Mouse (Mus musculus) lung, postnatal 0 days (tissue): Measurements from ENCODE around the gene Aspn. TPM values are rescaled to one million over a fixed set of nuclear protein-coding genes. Genes with fewer than 3 reads are reported as not detected.
A peak's percentile ranks its signal among the peaks of the same experiment; 100 is the strongest.

Source experiments
- ATAC-seq: fragments of 200-750 bp; cut with Nextera tagmentation; 2 replicates; pipeline ENCODE4 v1.8.0; 2017; ENCODE audit warnings: moderate library complexity
- DNase-seq: peaks from one replicate; pipeline ENCODE4 v3.0.0-alpha.2; 2016; ENCODE audit warnings: low spot score
- H3K27ac ChIP-seq: fragments of 300-500 bp; sonication (generic); 2 replicates; pipeline ENCODE4 v1.5.1; 2014; ENCODE audit warnings: antibody characterized with exemption, mild to moderate bottlenecking, low read length, mixed read lengths
- H3K27me3 ChIP-seq: fragments of 300-500 bp; sonication (generic); replicated peaks from 2 replicates; pipeline ENCODE4 v1.6.1; 2014; ENCODE audit warnings: low read length, mixed read lengths; ENCODE audit not compliant: insufficient read depth
- H3K36me3 ChIP-seq: fragments of 300-500 bp; sonication (generic); 2 replicates; pipeline ENCODE4 v1.6.1; 2014; ENCODE audit warnings: low read length, mixed read lengths; ENCODE audit not compliant: insufficient read depth
- H3K4me1 ChIP-seq: fragments of 300-500 bp; sonication (generic); 2 replicates; pipeline ENCODE4 v1.6.1; 2014; ENCODE audit warnings: antibody characterized with exemption, low read depth, low read length, mixed read lengths; ENCODE audit not compliant: insufficient read depth
- H3K4me2 ChIP-seq: fragments of 300-500 bp; sonication (generic); replicated peaks from 2 replicates; pipeline ENCODE4 v1.6.1; 2014; ENCODE audit warnings: low read depth, mild to moderate bottlenecking, low read length, moderate library complexity, mixed read lengths
- H3K4me3 ChIP-seq: fragments of 300-500 bp; sonication (generic); 2 replicates; pipeline ENCODE4 v1.5.1; 2014; ENCODE audit warnings: low read depth, low read length
- H3K9ac ChIP-seq: fragments of 300-500 bp; sonication (generic); replicated peaks from 2 replicates; pipeline ENCODE4 v1.6.1; 2014; ENCODE audit warnings: low read depth, mild to moderate bottlenecking
- H3K9me3 ChIP-seq: fragments of 300-500 bp; sonication (generic); 2 replicates; pipeline ENCODE4 v1.6.1; 2016; ENCODE audit warnings: low read length, mixed read lengths
- CTCF ChIP-seq: IDR thresholded peaks from 2 replicates; pipeline ENCODE4 v1.5.1; 2016; ENCODE audit warnings: antibody characterized with exemption, mild to moderate bottlenecking
- EP300 ChIP-seq: IDR thresholded peaks from 2 replicates; pipeline ENCODE4 v1.6.1; 2016; ENCODE audit warnings: antibody characterized with exemption, mild to moderate bottlenecking, control low read depth
- WGBS: fragments of 180-500 bp; shearing (Covaris S2); extraction: QIAGEN DNeasy Blood & Tissue Kit; methylation state at CpG from one replicate; pipeline ENCODE4 v1.1.7; 2014; 5-methylcytosine and 5-hydroxymethylcytosine counted together
- polyA plus RNA-seq: library from polyadenylated mRNA; unstranded; fragments of >200 nt; fragmentation: Nextera tagmentation; extraction: Ambion mirVana; gene quantifications from 2 replicates; pipeline ENCODE4 v1.2.1, GENCODE M21; 2015

The Aspn gene
- polyA plus RNA-seq, 1 experiment from 2014 or later = 102 TPM

- ATAC-seq (no peak), DNase-seq (no peak)
- no peak overlapping the region for H3K4me3 ChIP-seq
- H3K9me3 ChIP-seq = no peaks in the 10 kb centered on the region
- no peak overlapping the region for H3K4me2 ChIP-seq
- H3K4me1 ChIP-seq = no peaks in the 10 kb centered on the region
- TF ChIP-seq EP300 (no peak), CTCF (no peak)
- H3K36me3 ChIP-seq = no peaks in the 10 kb centered on the region
- H3K27me3 ChIP-seq = no peaks in the 10 kb centered on the region
- no peak overlapping the region for H3K9ac ChIP-seq
- H3K27ac ChIP-seq = no peak overlapping the region
Observed at GRCm38 (mm10) chr13:49603603-49604002, 59.4 kb downstream of the Aspn start.

GRCm38 (mm10) chr13:49607714-49608113 is 63.5 kb downstream of the Aspn start, which contains the start of gene Ogn:
Ogn (plus strand) TSS chr13:49608046.
- peak within 1 kb of the TSS; percentile 26; the same call in 1 of the 2 replicates for H3K9ac ChIP-seq
- DNase-seq = peak; percentile 78
- peak; percentile 53; the same call in 1 of the 2 replicates for ATAC-seq

GRCm38 (mm10) chr13:49608589-49609322 is 64.5 kb downstream of the Aspn start:
- Histone ChIP-seq H3K4me3 (peak overlapping the region; percentile 20), H3K4me2 (0 out of 2 replicates have a peak overlapping the region, but pooled peaks have one; percentile 30), H3K9ac (peak overlapping the region; percentile 26; the same call in 1 of the 2 replicates), H3K27ac (no peak overlapping the region), H3K9me3 (no peaks in the 10 kb centered on the region), H3K36me3 (no peaks in the 10 kb centered on the region), H3K27me3 (no peaks in the 10 kb centered on the region), H3K4me1 (no peaks in the 10 kb centered on the region)
- WGBS = 59% methylated on average over 4 of the region's 4 CpGs
- TF ChIP-seq EP300 (no peak), CTCF (no peak)
- no peak for ATAC-seq
- DNase-seq = no peak

More at GRCm38 (mm10) chr13:49607714-49608113, 63.5 kb downstream of the Aspn start, which contains the start of gene Ogn:
- no peak within 1 kb of the TSS for H3K27ac ChIP-seq
- H3K4me3 ChIP-seq = peak within 1 kb of the TSS; percentile 20
- no peaks in the 10 kb centered on the region for H3K4me1 ChIP-seq
- no peaks in the 10 kb centered on the region for H3K36me3 ChIP-seq
- no peaks in the 10 kb centered on the region for H3K27me3 ChIP-seq
- peak; percentile 13; the same call in 1 of the 2 replicates for TF ChIP-seq CTCF
- TF ChIP-seq EP300 = 0 out of 2 replicates have a peak, but pooled peaks have one; percentile 19
- no peaks in the 10 kb centered on the region for H3K9me3 ChIP-seq
- peak within 1 kb of the TSS; percentile 30; the same call in 1 of the 2 replicates for H3K4me2 ChIP-seq
- 58% methylated on average over 4 of the region's 4 CpGs for WGBS

GRCm38 (mm10) chr13:49617021-49617420 is 72.8 kb downstream of the Aspn start:
- Histone ChIP-seq H3K27me3 (no peaks in the 10 kb centered on the region), H3K9ac (no peak overlapping the region), H3K4me3 (no peak overlapping the region), H3K27ac (no peak overlapping the region), H3K9me3 (no peaks in the 10 kb centered on the region), H3K36me3 (no peaks in the 10 kb centered on the region), H3K4me2 (no peak overlapping the region), H3K4me1 (no peaks in the 10 kb centered on the region)
- TF ChIP-seq CTCF (no peak), EP300 (no peak)
- DNase-seq (no peak), ATAC-seq (no peak)
- WGBS = 85% methylated on average over 3 of the region's 3 CpGs

Other genes with a start within 250 kb of the Aspn start
- gene Fgd3, start 224.1 kb upstream of the Aspn start, polyA plus RNA-seq = 0.37 and 0.56 TPM in 2 replicates
- gene Bicd2, start 202.9 kb upstream of the Aspn start, polyA plus RNA-seq = 32.5 and 40.2 TPM in 2 replicates
- gene Ippk, start 123.2 kb upstream of the Aspn start, polyA plus RNA-seq = 12.0 and 12.6 TPM in 2 replicates
- 0.35 and 0.49 TPM in 2 replicates for gene Tes3-ps, start 51.1 kb upstream of the Aspn start, polyA plus RNA-seq
- 3.1 and 3.6 TPM in 2 replicates for gene Ecm2, start 39.6 kb upstream of the Aspn start, polyA plus RNA-seq
- gene Omd, start 38.0 kb downstream of the Aspn start, polyA plus RNA-seq = 0.54 and 0.74 TPM in 2 replicates
- 79.1 and 79.9 TPM in 2 replicates for gene Ogn, start 63.6 kb downstream of the Aspn start, polyA plus RNA-seq
- 3.8 and 3.9 TPM in 2 replicates for gene Cenpp, start 108.3 kb downstream of the Aspn start, polyA plus RNA-seq
- gene Nol8, start 108.6 kb downstream of the Aspn start, polyA plus RNA-seq = 9.1 and 11.1 TPM in 2 replicates
- 15.1 and 16.5 TPM in 2 replicates for gene Iars, start 137.7 kb downstream of the Aspn start, polyA plus RNA-seq